Mouse (Mus musculus): ENCODE data around the gene Ctdnep1.
"Not testable (repeated sequence)": the region's sequence is repeated elsewhere in the genome, so short reads cannot be mapped to it uniquely, and the experiment has no call there.

The Ctdnep1 gene

DNA sequence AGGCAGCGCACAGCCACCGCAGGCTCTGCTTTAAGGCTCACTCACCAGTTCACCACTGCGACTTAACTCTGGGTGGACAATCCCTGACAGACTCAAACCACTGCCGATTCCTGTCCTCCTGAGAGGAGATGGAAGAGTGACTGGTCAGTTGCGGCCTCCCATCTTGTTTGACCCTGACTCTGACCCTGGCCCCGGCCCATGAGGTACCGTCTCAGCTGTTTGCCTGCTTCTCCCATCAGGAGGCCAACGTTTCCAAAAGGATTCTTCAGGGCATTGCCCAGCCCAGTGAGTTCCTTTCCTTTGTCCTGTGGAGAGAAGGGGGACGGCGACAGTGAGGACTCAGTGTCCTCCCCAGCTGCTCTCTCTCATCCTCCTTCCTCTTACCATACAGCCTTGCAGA, 30.0 kb downstream of the Ctdnep1 start:
- no peak for DNase-seq (ENCODE audit: low spot score)

DNA sequence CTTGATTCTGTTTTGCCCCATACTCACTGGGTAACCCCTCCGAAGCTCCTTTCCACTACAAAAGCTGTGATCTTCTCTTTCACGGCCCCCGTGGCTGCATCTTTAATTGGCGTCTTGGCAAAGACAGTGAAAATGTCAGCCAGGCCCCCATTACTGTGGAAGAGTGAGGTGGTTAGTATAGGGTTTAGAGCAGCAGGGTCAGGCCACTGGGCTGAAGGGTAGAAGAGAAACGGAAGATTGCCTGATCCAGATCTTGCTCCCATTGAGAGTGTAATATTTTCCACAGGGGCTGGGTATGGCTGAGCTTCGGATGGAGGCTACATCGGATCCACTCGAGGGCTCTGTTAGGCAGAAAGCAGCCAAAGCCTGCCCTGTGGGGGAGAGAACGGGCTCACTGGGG, 32.0 kb downstream of the Ctdnep1 start:
- no peak for DNase-seq (ENCODE audit: low spot score)

DNA sequence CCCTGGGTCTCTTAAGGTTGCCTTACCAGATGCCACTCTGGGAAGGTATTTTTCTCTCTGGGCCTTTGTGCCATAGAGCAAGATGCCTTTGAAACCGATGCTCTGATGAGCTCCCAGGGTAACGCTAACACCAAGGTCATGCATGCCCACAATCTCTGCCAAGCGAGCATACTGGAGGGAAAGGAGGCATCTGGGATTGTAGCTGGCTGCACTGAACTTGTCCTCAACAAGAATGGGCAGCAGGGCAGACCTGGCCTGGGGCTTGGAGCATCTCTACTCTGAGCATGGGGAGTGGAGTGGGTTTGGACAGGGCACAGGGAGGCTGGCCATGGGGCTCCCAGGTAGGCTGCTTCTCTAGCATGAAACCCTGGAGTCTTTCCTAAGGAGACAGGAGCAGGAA, 32.5 kb downstream of the Ctdnep1 start:
- no peak for DNase-seq (ENCODE audit: low spot score)

DNA sequence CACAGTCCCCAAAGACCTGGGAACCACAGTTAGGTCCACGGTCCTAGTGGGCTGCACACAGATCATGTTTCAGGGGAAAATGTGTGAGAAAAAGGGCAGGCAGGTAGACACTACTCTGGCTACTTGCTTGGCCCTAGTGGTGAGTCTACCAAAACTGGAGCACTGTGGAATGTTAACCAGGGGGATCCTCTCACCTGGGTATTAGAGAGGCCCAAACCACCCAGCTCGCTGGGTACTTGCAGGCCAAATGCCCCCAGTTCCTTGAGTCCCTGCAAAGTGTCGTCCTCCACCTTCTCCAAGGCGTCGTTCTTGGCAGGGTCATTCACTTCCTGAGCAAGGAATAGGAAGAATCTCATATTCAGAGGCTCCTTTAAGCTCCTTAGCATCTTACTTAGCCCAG, 33.1 kb downstream of the Ctdnep1 start:
- DNase-seq (ENCODE audit: low spot score) = no peak

DNA sequence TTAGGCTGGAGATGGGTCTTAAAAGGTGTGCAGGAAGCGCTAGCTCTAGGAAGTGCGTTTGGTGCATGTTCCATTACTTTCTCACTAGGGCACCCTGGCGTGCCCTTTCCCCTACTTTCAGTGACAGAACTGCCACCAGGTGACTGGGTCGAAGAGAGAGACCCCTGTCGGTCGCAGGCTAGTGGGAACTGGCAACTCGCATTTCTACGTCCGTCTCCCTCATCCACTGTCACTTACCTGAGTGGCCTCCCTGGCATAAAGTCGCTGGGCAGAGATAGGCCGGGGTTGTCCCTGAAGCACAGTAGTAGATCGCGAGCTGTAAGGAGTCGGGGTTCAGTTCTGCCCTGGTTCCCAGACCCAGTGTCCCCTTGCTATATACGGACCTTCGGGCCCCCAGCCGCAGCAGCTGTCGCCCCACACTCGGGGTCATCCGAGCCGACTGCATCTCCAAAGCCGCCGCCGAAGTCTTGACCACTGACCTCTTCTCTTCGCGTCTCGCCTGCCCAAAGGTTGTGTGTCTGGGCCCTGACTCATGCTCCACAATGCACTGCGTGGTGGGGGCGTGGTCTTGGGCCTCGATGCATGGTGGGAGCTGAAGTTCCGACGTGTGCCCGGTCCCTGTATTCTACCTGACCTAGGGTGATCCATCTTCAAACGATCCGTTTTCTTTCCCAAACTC, 34.1 kb downstream of the Ctdnep1 start, which contains the start of gene Acadvl:
Gene Acadvl (minus strand): TSS at position 532 of the 679 bp plus-strand sequence.
- DNase-seq (ENCODE audit: low spot score) = peak; percentile 68

DNA sequence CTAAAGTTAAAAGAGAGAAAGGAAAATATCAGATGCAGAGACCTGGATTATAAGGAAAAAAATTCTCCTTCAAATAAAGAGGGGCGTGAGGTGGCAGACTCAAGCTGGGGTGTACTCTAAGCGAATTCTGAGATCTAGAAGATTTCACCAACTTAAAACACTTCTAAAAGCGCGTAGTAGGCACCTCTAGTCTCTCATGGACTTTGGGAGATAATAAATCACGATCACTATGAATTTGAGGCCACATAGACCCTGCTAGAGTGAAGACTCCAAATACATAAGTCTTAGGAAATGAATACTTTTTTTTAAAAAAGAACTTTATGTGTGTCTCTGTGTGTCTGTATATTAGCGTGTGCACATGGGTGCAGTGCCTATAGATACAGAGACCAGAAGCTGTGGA, 34.7 kb downstream of the Ctdnep1 start:
- DNase-seq (ENCODE audit: low spot score) = no peak

DNA sequence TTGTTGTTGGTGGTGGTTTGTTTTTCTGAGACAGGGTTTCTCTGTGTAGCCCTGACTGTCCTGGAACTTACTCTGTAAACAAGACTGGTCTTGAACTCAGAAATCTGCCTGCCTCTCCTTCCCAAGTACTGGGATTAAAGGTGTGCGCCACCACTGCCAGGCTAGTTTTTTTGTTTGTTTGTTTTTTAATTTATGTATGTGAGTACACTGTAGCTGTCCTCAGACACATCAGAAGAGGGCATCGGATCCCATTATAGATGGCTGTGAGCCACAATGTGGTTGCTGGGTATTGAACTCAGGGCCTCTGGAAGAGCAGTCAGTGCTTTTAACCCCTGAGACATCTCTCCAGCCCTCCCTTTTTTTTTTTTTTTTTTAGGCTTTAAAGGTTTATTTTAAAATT, 35.2 kb downstream of the Ctdnep1 start:
- DNase-seq (ENCODE audit: low spot score) = not testable (repeated sequence)

DNA sequence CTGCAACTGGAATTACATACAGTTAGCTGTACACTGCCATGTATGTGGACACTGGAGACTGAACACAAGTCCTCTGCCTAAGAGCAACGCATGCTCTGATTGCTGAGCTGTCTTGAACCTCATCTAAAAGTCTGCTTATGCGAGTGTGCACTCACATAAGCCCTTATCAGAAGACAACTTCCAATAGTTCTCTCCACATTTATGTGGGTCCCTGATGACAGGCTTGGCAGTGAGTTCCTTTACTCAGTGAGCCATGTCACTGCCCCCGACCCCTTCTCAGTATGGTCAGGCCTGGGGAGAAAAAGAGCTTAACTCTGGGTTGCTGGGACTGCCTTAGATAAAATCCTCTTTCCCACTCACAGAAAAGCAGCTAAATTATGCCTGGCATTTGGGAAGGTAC, 35.7 kb downstream of the Ctdnep1 start, which contains the start of gene Dlg4:
Gene Dlg4 (plus strand): TSS at position 274 of the 400 bp plus-strand sequence.
- DNase-seq (ENCODE audit: low spot score) = no peak

DNA sequence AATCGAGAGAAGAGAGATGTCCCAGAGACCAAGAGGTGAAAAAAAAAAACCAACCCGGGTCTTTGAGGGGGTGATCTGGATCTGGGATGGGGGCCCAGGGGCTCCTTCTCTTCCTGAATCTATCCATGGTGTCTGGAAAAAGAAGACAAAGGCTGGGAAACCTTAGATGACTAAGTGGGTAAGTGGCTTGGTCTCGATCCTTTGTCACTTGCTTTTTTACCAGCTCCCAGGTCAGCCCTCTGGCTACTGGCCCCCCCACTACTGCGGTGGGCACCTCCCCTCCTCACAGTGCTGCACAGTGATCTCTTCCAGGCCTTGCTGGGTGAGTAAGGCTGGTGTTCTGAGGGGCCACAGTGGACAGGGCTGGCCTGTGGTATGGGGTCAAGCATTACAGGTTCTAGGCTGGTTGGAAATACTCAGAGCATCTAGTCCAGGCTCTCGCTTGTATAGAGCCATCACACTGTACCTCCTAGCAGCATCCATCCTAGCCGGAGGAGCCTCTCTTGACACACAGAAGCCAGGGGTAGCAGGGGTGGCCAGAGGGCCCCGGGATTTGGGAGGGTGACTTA, 36.3 kb downstream of the Ctdnep1 start:
- DNase-seq (ENCODE audit: low spot score) = no peak

DNA sequence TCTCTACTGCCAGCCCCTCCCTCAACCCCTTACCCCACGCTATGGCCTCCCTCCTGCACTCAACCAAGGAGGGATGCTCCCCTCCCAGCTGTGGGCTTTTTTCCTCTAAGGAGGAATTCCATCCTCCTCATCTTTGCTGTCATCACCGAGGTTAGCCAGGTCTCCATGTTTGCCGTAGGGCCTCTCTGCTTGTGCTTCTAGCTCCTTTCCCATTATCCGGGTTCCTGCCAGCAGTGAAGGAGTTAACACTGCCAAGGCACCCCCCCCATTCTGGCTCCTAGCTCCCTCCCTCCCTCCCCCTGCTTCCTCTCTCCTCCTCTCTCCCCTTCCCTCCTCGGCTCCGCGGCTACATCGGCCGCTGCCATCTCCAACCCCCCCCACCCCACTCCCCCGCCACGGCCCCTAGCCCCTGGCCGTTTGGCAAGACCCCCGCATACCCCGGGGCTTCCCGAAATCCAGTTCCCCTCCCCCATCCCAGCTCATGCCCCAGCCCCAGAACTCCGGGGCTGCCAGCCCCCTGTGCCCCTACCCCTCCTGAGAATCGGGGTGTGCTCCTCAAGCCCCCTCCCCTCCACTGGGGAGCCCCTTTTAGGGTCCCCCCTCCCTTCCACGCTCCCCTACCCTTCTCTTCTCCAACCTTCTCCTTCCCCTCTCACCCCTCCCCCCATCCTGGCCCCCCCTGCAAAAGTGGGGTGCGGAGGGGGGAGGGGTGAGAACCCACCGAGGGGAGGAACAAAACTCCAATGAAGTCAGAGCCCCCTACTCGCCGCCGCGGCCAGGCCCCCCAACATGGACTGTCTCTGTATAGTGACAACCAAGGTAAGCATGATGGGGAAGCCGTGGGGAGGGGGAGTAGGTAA, 37.4 kb downstream of the Ctdnep1 start:
- no peak for DNase-seq (ENCODE audit: low spot score)

DNA sequence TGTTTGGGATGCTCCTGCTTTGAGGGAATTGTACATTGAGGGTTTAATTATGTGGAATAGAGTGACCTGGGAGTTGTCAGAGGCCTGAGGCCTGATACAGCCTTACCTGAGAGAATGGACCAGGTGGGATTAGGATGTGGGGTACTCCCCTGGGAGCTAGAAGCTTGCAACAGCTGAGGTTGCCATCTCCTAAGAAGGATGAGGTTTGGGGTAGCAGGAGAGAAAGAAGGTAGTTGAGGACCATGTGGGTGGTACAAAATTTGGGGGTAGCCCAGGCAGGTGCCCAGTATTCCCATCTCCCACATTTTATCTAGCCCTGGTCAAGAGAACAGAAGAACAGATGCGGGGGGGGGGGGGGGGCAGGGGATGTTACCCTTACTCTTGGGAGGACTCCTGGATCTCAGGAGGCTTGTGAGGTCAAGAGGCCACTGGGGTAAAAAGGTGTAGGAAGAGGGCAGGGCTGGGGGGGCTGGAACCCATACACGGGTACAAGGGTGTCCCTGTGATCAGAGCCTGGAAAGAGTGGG, 38.6 kb downstream of the Ctdnep1 start:
- no peak for DNase-seq (ENCODE audit: low spot score)

DNA sequence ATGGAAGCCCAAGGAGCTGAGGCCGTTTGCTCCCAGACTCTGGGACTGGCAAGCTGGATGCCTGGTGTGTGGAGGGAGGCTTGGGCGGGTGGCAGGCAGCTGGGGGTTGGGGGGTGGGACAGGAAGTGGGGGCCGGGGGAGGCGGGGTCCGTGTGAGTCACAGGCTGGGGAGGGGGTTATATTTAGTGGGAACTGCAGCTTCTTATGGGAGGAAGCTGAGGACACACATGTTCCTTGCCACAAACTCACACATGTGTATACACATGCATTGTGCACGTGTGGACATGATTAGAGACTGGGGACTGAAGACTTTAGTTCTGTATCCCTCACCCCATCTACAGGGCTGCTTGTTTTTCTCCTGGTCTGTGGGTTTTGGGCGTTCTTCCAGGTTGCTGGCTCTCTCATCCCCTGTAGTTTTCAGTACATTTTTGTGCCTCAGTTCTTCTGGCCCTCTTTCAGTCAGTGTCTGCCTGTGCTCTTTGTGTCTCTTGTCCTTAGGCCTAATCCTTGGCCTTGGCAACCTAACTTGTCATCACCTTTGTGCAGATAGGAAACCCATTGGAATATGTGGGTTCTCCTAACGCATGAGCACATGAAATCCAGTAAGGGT, 39.2 kb downstream of the Ctdnep1 start:
- no peak for DNase-seq (ENCODE audit: low spot score)

DNA sequence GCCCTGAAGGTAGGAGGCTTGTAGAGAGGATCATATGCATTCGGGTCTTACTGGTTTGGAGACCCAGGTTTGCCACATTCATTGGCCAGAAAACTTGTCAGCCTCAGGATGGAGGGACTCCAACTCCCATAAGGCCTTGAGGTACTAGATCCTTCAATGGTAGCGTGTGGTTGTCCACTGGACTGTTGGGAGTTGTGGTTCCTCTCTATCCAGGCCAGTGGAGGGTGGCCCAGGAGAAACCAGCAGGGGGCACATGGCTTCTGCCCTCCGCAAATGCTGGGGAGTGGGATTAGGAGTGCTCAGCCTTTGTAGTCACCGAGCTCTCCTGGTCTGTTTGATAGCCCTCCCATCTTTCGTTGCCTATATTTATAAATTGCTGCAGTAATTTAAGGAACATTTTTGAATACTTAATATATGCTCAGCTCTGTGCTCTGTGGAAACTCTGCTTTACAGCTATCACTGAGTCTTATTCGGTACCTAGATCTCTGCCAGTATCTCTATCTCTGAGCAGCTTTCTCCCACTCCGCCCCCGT, 39.8 kb downstream of the Ctdnep1 start:
- peak; percentile 35 for DNase-seq (ENCODE audit: low spot score)

DNA sequence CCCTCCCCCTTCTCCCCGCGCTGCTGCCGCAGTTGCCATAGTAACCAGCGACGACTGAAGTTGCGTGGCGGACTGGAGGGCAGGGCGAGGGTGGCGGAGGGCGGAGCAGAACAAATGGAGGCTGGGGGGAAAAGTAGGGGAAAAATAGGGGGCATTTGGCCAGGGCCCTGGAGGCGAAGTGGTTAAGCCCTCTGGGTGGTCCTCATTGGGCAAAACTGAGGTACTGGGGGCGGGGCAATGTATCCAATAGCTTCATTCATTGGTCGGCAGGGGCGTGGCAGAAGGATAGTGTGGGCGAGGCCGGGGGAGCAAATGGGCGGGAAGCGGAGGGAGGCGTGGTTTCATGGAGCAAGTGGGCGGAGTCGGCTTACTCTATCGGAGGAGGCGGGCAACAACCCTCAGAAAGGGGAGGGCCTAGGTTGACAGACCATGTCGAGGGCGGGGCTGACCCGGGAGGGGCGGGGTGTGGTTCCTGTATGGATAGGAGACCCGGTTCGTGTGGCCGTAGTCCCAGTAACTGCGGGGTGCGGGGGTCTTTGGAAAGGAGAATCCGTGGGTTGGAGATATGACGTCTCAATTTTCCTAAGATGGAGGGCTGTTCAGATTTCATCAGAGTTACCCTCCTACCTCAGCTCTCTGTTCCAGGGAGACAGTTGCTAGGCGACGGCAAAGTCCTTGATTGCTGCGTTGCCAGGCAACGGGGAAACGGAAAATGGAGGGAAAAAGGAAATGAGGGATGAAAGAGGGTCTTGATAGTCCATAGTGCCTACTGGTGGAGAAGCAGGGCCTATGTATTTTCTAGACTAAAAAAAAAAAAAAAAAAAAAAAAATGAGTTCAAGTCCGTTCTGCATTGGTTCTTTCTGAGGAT, 40.5 kb downstream of the Ctdnep1 start:
- peak; percentile 86 for DNase-seq (ENCODE audit: low spot score)

DNA sequence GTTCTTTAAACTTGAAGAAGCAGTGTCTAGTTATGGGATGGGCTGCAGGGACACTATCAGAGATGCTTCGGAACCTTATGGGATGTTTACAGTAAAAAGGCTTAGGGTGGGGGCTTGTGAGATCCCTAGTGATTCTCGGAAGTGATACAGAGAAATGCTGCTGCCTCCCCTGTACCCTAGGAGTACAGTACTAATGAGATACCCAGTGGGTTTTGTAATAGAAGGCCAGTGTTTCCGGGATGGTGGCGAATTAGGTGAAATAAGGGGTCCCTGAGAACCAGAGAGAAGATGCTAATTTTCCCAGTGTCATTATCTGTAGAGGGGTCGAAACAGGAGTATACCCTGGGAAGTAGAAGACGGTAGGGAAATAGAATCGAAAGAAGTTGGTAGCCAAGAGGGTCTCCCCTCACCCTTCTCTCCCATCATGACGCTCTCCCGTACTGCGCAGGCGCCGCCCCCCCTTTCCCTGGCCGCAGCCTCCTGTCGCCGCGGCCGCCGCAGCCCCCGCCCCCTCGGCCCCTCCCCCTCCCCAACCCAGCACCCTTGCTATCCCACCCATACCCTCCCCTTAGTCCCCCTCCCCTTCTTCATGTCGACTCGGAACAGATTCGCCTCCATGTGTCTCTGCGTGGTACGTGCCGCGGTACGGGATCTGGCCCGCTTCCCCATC, 42.7 kb downstream of the Ctdnep1 start:
- DNase-seq (ENCODE audit: low spot score) = no peak

DNA sequence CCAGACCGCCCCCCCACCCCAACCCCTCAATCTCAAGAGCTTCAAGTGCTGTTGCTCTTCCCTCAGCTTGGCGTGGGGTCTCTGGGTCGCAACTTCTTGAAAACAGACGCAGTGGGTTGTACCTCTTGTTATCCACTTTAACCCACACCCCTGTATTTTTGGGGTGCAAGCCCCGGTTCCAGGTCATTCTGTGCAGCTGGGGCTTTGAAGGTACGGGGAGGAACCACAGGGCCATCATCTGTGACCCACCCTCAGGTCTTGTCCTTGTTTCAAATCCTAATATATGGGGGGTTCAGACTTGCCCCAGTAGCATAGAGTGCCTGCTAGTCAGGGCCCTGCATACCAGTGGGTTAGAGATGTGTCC, 43.2 kb downstream of the Ctdnep1 start:
- DNase-seq (ENCODE audit: low spot score) = no peak

DNA sequence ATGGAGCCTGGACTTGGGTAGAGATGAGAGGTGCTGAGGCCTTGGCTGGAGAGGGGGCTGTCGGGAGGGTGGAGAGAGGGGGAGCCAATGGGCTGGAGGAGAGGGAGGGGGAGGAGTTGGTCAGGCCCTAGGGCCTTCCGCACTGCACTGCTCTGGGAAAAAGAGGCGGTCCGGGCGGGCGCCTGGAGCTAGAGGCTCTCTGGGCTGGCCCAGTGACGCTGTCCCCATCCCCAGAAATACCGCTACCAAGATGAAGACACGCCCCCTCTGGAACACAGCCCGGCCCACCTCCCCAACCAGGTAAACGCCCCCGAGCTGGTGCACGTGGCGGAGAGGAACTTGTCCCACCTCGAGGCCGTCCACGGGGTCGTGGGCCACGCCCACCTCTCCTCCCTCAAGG, 45.7 kb downstream of the Ctdnep1 start:
- no peak for DNase-seq (ENCODE audit: low spot score)

DNA sequence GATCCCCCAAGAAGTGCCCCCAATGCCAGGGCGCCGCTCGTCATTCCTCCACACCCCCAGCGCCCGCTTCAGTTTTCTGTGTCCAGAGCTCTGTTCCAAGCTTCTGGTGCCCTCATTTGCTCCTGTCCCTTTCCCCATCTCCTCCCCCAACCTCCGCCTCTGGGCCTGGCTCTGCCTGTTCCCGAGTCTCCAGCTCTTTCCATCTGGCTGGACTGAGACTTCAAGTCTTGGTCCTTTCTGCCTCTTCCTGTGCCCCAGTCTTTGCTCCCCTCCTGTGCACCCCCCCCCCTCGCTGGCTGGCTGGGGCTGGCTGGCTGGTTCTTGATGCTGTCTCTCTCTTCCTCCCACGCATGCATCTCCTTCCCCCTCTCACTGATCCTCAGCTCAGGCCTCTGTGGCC, 46.4 kb downstream of the Ctdnep1 start:
- no peak for DNase-seq (ENCODE audit: low spot score)

DNA sequence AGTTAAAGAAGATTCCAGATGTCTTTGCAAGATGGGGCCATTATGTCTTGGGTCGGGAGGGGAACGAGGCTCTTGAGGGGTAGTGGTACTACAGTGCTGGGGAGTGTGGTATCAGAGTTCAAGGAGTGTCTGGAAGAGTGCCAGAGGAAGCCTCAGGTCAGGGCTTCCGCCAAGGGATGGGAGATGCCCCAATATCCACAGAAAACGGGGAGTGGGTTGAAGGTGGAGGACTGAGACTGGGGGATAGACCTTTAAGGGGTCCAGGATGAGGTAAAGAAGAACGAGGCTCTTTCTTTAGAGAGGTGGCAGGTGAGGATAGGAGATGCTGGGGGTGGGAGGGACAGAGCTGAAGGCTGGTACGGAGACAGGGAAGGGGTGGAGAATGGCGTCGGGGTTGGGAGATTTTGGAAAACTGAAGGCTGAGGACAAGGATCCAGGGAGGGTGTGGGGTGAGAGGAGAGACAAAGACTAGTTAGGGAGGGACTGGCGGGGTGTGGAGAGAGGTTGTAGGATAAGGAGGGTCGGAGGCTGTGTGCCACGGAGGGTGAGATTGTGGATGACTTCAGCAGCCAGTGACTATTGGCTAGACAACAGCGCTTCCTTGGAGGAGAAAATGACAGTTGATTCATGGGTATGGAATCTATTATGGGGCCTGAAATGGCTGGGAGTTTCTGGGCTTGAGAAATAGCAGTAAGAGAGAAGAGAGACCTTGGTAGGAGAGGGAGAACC, 47.6 kb downstream of the Ctdnep1 start:
- DNase-seq (ENCODE audit: low spot score) = no peak

All from ovary, postnatal 10 days (tissue).